Mouse (Mus musculus): ENCODE results near the gene Gm20481.
A peak's percentile ranks its signal among the peaks of the same experiment; 100 is the strongest.
"Not testable (repeated sequence)": the region's sequence is repeated elsewhere in the genome, so short reads cannot be mapped to it uniquely, and the experiment has no call there.

Gene Gm20481

GRCm38 (mm10) chr17:34969822-34970221, at the start of gene Gm20481:
Gene Gm20481 (plus strand): TSS chr17:34969912.
- DNase-seq (ENCODE audit: low read depth in 1 of 2, low spot score in 2 of 2) = not testable (repeated sequence)

- no peak for DNase-seq (ENCODE audit: low read depth in 1 of 2, low spot score in 2 of 2)
Observed at GRCm38 (mm10) chr17:34922939-34923338, 46.8 kb upstream of the Gm20481 start.

- DNase-seq (ENCODE audit: low read depth in 1 of 2, low spot score in 2 of 2) = no peak
Observed at GRCm38 (mm10) chr17:34924258-34924657, 45.5 kb upstream of the Gm20481 start.

GRCm38 (mm10) chr17:34927306-34928019, 42.2 kb upstream of the Gm20481 start:
- no peak for DNase-seq (ENCODE audit: low read depth in 1 of 2, low spot score in 2 of 2)

GRCm38 (mm10) chr17:34928841-34929240, 40.9 kb upstream of the Gm20481 start:
- no peak for DNase-seq (ENCODE audit: low read depth in 1 of 2, low spot score in 2 of 2)

GRCm38 (mm10) chr17:34931061-34931734, 38.5 kb upstream of the Gm20481 start, which contains the start of gene Neu1:
Gene Neu1 (plus strand): TSS chr17:34931253.
- DNase-seq (ENCODE audit: low read depth in 1 of 2, low spot score in 2 of 2) = peak; percentile 94

GRCm38 (mm10) chr17:34931735-34932098, 38.0 kb upstream of the Gm20481 start:
- DNase-seq (ENCODE audit: low read depth in 1 of 2, low spot score in 2 of 2) = no peak

- DNase-seq (ENCODE audit: low read depth in 1 of 2, low spot score in 2 of 2) = no peak
Observed at GRCm38 (mm10) chr17:34932287-34932686, 37.4 kb upstream of the Gm20481 start.

- DNase-seq (ENCODE audit: low read depth in 1 of 2, low spot score in 2 of 2) = no peak
Observed at GRCm38 (mm10) chr17:34934031-34934430, 35.7 kb upstream of the Gm20481 start.

GRCm38 (mm10) chr17:34934830-34935229, 34.9 kb upstream of the Gm20481 start:
- DNase-seq (ENCODE audit: low read depth in 1 of 2, low spot score in 2 of 2) = peak in 1 of 2 experiments; percentile 36

- no peak for DNase-seq (ENCODE audit: low read depth in 1 of 2, low spot score in 2 of 2)
Observed at GRCm38 (mm10) chr17:34937960-34938505, 31.7 kb upstream of the Gm20481 start.

- DNase-seq (ENCODE audit: low read depth in 1 of 2, low spot score in 2 of 2) = no peak
Observed at GRCm38 (mm10) chr17:34941344-34942041, 28.2 kb upstream of the Gm20481 start.

GRCm38 (mm10) chr17:34943128-34943815, 26.4 kb upstream of the Gm20481 start:
- no peak for DNase-seq (ENCODE audit: low read depth in 1 of 2, low spot score in 2 of 2)

GRCm38 (mm10) chr17:34944362-34944761, 25.4 kb upstream of the Gm20481 start:
- no peak for DNase-seq (ENCODE audit: low read depth in 1 of 2, low spot score in 2 of 2)

- no peak for DNase-seq (ENCODE audit: low read depth in 1 of 2, low spot score in 2 of 2)
Observed at GRCm38 (mm10) chr17:34946486-34947140, 23.1 kb upstream of the Gm20481 start.

- no peak for DNase-seq (ENCODE audit: low read depth in 1 of 2, low spot score in 2 of 2)
Observed at GRCm38 (mm10) chr17:34947606-34948005, 22.1 kb upstream of the Gm20481 start.

GRCm38 (mm10) chr17:34948721-34949552, 20.8 kb upstream of the Gm20481 start:
- DNase-seq (ENCODE audit: low read depth in 1 of 2, low spot score in 2 of 2) = not testable (repeated sequence)

- no peak for DNase-seq (ENCODE audit: low read depth in 1 of 2, low spot score in 2 of 2)
Observed at GRCm38 (mm10) chr17:34949553-34949969, 20.2 kb upstream of the Gm20481 start.
